Mouse (Mus musculus) heart, postnatal 4 days (tissue): ENCODE data around the gene Ski. TPM values are rescaled to one million over a fixed set of nuclear protein-coding genes. Genes with fewer than 3 reads are reported as not detected.

Source experiments
- DNase-seq: peaks from one replicate; pipeline ENCODE4 v3.0.0; 2021
- total RNA-seq, 2 experiments: library from RNA; stranded (reverse); gene quantifications; 2 replicates each; pipeline ENCODE4 v1.2.3; 2021

The Ski gene
- total RNA-seq, 2 experiments from 2014 or later, result 93.8 to 98.1 TPM

- DNase-seq, result peak; percentile 62
These were observed 93.1 kb downstream of the Ski start for GRCm38 (mm10) chr4:155129132-155129917.

GRCm38 (mm10) chr4:155128411-155128810 is 94.0 kb downstream of the Ski start:
- no peak for DNase-seq

- DNase-seq, result peak; percentile 47
These were observed 95.6 kb downstream of the Ski start for GRCm38 (mm10) chr4:155126602-155127372.

- DNase-seq, result no peak
These were observed 96.2 kb downstream of the Ski start for GRCm38 (mm10) chr4:155126194-155126593.

- DNase-seq, result no peak
These were observed 97.1 kb downstream of the Ski start for GRCm38 (mm10) chr4:155125310-155125709.

- no peak for DNase-seq
These were observed 98.4 kb downstream of the Ski start for GRCm38 (mm10) chr4:155123868-155124534.

- DNase-seq, result peak; percentile 86
These were observed 99.8 kb downstream of the Ski start for GRCm38 (mm10) chr4:155122444-155123040.

GRCm38 (mm10) chr4:155121915-155122443 is 100.4 kb downstream of the Ski start:
- no peak for DNase-seq

GRCm38 (mm10) chr4:155121222-155121621 is 101.2 kb downstream of the Ski start:
- DNase-seq, result no peak

- DNase-seq, result no peak
These were observed 101.8 kb downstream of the Ski start for GRCm38 (mm10) chr4:155120583-155120982.

GRCm38 (mm10) chr4:155120038-155120437 is 102.4 kb downstream of the Ski start:
- DNase-seq, result no peak

- DNase-seq, result no peak
These were observed 104.1 kb downstream of the Ski start for GRCm38 (mm10) chr4:155118278-155118677.

- DNase-seq, result no peak
These were observed 104.9 kb downstream of the Ski start for GRCm38 (mm10) chr4:155117396-155117978.

- DNase-seq, result no peak
These were observed 105.8 kb downstream of the Ski start for GRCm38 (mm10) chr4:155116607-155117006.

GRCm38 (mm10) chr4:155113766-155114410 is 108.5 kb downstream of the Ski start:
- no peak for DNase-seq

GRCm38 (mm10) chr4:155109471-155109870 is 112.9 kb downstream of the Ski start:
- DNase-seq, result no peak

- DNase-seq, result no peak
These were observed 114.5 kb downstream of the Ski start for GRCm38 (mm10) chr4:155107886-155108285.
